Mouse (Mus musculus): ENCODE data around the gene Zfp810.
"Not testable (repeated sequence)": the region's sequence is repeated elsewhere in the genome, so short reads cannot be mapped to it uniquely, and the experiment has no call there.

Zfp810 gene

GRCm38 (mm10) chr9:22307156-22307919 lies at the start of gene Zfp810:
Gene Zfp810, minus strand, starts transcription at chr9:22307648.
- peak; percentile 95 for DNase-seq

GRCm38 (mm10) chr9:22355919-22356318 lies 48.5 kb upstream of the Zfp810 start:
- no peak for DNase-seq

- DNase-seq, result no peak
Observed at GRCm38 (mm10) chr9:22353901-22354300, 46.5 kb upstream of the Zfp810 start.

- DNase-seq, result no peak
Observed at GRCm38 (mm10) chr9:22353465-22353864, 46.0 kb upstream of the Zfp810 start.

GRCm38 (mm10) chr9:22340331-22340730 lies 32.9 kb upstream of the Zfp810 start:
- no peak for DNase-seq

GRCm38 (mm10) chr9:22337217-22337616 lies 29.8 kb upstream of the Zfp810 start:
- DNase-seq, result no peak

GRCm38 (mm10) chr9:22327475-22328387 lies 20.3 kb upstream of the Zfp810 start:
- peak; percentile 85 for DNase-seq

- peak; percentile 40 for DNase-seq
Observed at GRCm38 (mm10) chr9:22327099-22327474, 19.6 kb upstream of the Zfp810 start.

GRCm38 (mm10) chr9:22324579-22324978 lies 17.1 kb upstream of the Zfp810 start:
- no peak for DNase-seq

- no peak for DNase-seq
Observed at GRCm38 (mm10) chr9:22322381-22323211, 15.1 kb upstream of the Zfp810 start.

GRCm38 (mm10) chr9:22319109-22319508 lies 11.7 kb upstream of the Zfp810 start:
- no peak for DNase-seq

GRCm38 (mm10) chr9:22316047-22316446 lies 8.6 kb upstream of the Zfp810 start:
- not testable (repeated sequence) for DNase-seq

- DNase-seq, result no peak
Observed at GRCm38 (mm10) chr9:22314066-22314465, 6.6 kb upstream of the Zfp810 start.

GRCm38 (mm10) chr9:22313218-22313617 lies 5.8 kb upstream of the Zfp810 start:
- no peak for DNase-seq

- DNase-seq, result no peak
Observed at GRCm38 (mm10) chr9:22309651-22310050, 2.2 kb upstream of the Zfp810 start.

- DNase-seq, result not testable (repeated sequence)
Observed at GRCm38 (mm10) chr9:22307920-22308262, 443 bp upstream of the Zfp810 start.

GRCm38 (mm10) chr9:22306726-22307125 lies 722 bp downstream of the Zfp810 start:
- peak; percentile 10 for DNase-seq

- DNase-seq, result no peak
Observed at GRCm38 (mm10) chr9:22302199-22302598, 5.2 kb downstream of the Zfp810 start.

- no peak for DNase-seq
Observed at GRCm38 (mm10) chr9:22278733-22279132, 28.7 kb downstream of the Zfp810 start.

GRCm38 (mm10) chr9:22268886-22269285 lies 38.6 kb downstream of the Zfp810 start:
- DNase-seq, result no peak

GRCm38 (mm10) chr9:22262611-22263010 lies 44.8 kb downstream of the Zfp810 start:
- DNase-seq, result no peak

- no peak for DNase-seq
Observed at GRCm38 (mm10) chr9:22261594-22261993, 45.9 kb downstream of the Zfp810 start.

GRCm38 (mm10) chr9:22260092-22260422 lies 47.4 kb downstream of the Zfp810 start:
- no peak for DNase-seq

Data from cerebellum, adult 9-11 months (tissue).